Mouse (Mus musculus): ENCODE results near the gene Hid1.

The Hid1 gene

GRCm38 (mm10) chr11:115374695-115375425 is 7.3 kb upstream of the Hid1 start:
- DNase-seq (ENCODE audit: low read depth, low spot score), result peak; percentile 79

DNA sequence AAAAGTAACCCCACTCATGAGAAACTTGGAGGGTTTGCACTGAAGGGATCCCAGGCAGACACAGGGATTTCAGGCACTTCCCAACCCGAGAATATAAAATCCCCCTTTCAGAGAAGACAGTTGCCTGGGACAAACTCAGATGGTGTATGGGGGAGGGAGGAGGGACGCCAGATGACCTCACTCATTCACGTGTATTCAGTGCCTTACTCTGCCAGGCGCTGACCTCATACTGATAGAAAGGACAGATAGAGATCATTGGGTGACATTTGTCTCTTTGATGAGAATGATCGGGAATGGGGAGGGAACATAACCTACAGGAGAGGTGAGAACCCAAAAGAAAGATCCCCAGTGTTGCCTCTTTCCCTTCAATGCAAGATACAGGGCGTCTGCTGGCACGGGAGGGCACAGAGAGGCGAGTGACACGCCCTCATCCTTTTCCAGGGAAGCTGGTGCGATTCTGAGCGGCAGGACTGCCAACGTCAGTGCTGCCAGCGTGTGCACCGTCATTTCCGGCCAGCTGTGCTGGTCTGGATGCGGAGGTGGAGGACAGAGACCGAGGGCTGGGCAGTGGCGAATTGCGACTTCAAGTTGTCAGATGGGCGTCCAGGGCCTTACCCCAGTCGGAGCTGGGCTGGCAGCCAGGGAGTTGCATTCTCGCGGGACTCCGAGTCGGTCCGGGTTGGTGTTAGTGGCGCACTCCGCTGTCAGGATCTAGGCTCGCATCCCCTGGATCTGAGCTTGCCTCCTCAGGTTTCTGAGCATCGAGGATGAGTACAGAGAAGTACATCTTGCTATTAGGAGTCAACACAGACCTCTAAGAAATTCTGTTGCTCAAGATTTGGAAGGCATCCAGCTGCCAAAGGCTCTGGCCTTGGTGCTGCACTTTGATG is 6.5 kb upstream of the Hid1 start:
- peak; percentile 95 for DNase-seq (ENCODE audit: low read depth, low spot score)

GRCm38 (mm10) chr11:115372737-115373136 is 5.2 kb upstream of the Hid1 start:
- DNase-seq (ENCODE audit: low read depth, low spot score), result no peak

DNA sequence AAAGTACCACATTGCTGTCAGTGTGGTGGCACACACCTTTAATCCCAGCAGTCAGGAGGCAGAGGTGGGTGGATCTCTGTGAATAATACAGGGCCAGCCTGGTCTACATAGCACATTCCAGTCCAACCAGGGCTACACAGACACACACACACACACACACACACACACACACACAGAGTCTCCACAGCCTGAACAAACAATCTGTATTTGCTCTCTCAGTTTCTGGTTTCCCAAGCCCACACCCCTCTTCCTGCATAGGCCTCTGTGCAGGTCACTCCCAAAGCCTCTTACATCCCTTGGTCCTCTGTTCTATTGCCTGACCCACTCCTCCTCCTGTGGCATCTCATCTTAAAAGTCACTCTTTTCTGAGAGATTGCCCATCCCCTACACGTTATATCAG is 4.5 kb upstream of the Hid1 start:
- no peak for DNase-seq (ENCODE audit: low read depth, low spot score)

DNA sequence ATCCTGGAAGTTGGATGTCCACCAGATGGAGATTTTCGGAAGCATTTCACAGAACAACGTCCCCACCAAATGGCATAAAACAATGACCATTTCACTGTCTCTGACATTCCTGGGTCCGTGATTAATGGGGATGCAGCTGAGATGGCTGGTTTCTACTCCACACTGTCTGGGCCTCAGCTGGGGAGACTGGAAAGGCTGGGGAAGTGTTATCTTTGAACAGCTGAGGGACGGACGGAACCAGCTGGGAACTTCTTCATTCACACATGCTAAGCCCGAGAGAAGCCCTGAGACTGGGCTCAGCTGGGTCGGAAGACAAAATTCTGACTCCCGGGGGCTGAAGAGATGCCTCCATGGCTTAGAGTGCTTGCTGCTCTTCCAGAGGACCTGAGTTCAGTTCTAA is 3.8 kb upstream of the Hid1 start:
- DNase-seq (ENCODE audit: low read depth, low spot score), result no peak

- DNase-seq (ENCODE audit: low read depth, low spot score), result no peak
Measured at GRCm38 (mm10) chr11:115370368-115370767, 2.8 kb upstream of the Hid1 start.

DNA sequence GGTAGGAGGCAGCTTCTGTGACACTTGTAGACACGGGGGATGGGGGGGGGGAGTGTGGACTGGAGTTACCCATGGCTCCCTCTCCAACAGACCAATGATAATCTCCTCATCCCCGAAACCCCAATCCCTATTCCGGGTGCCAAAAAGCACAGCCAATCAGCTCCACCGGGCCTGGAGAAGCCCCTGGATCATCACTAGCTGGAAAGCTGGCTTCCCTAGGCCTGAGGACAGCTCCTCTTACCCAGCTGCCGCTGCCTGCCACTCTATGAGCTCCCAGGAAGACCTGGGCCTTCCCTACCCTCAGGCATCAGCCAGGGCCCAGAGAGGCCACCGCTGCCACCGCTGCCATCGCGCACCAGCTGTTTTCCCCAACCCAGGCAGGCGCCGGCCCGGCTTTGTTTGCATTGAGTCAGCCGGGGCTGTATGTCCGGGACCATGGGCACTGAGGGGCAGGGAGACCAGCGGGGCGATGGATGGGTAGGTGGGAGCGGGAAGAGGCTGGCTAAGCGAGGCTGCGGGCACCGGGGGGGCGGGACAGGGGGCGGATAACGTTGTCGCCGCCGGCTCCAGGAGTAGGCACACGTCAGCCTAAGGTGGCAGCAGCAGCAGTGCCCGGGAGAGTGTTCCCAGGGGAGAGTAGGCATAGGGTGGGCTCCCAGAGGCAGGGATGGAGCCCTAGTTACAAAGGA is 706 bp downstream of the Hid1 start:
- peak; percentile 95 for DNase-seq (ENCODE audit: low read depth, low spot score)

DNA sequence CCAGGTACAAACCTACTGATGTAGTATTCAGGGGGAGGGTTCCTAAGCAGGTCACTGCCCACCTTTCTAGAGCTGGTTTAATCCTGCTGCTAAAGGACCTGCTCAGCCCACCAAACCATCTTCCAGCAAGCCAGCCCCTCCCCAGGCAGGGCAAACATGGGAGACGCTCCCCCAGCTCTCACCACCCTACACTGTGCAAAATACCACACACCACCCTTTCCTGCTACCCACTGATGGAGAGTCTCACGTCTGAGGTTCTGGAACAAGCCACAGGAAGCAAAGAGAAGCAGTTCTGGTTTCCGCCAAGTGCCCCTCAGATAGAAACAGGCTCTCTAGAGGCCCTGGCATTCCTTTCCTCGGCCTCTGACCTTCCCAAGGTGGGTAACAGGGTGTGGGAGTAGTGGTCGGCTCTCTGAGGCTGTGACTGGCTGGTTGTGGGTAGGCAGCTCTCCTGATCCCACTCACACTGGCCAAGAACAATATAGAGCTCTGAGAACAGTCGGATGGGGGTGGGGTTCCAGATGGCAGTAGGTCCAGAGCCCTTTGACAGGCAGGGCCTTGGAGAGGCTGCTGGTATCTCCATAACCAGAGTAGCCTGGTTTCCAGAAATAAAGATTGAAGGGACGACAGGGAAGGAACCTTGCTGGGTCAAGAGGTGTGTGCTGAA is 1.4 kb downstream of the Hid1 start:
- no peak for DNase-seq (ENCODE audit: low read depth, low spot score)

- no peak for DNase-seq (ENCODE audit: low read depth, low spot score)
Measured at GRCm38 (mm10) chr11:115364136-115364535, 3.4 kb downstream of the Hid1 start.

DNA sequence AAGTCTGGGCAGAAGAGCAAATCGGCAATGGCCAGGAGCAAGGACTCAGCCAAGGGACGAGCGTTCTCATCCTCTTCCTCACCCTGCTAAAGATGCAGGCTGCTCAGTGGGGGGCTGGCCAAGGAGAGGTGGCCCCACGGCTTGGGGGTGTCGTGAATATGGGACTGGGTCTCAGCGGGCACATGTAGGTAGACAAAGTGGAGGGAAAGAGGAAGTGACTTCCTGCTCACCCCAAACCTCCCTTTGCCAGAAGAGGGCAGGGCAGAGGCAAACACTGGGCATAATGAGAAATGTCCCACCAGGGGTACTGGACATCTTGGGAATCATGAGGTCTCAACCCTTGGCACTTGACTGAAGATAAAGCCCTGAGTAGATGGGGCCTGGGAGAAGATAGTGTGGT is 7.8 kb downstream of the Hid1 start:
- DNase-seq (ENCODE audit: low read depth, low spot score), result no peak

DNA sequence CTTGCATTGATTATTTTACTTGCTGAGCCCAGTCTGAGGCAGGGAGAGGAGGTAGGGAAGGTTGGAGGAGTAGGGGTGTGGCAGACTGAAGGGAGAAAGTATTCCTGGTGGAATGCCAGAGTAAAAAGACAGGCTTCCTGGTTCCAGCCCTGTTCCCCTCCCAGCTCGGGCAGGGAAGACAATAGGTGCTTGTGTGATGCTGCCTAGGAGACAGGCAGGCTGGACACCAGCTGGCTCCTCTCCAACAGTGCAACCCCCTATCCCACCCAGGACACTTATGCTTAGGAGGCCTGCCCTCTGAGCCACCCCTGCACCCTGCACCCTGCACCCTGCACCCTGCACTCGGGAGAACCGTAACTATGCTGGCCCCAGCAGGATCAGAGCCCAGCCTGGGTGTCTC is 8.3 kb downstream of the Hid1 start:
- DNase-seq (ENCODE audit: low read depth, low spot score), result peak; percentile 57

DNA sequence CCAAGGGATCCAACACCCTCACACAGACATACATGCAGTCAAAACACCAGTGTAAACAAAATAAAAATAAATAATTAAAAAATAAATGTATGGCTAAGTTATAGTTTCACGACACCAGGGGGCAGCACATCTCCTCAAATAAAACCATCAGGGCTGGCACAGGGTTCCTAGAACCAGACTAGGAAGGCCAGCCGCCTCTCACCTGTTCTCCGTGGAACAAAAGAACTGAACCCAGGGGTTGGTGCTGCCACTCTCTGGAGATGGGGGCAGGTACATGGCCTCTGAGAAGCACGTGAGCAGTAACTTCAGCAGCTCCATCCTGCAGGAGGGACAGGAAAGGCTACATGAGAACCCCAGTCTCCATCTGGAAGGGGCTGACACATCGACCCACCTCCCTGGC is 9.1 kb downstream of the Hid1 start:
- peak; percentile 94 for DNase-seq (ENCODE audit: low read depth, low spot score)

- peak; percentile 86 for DNase-seq (ENCODE audit: low read depth, low spot score)
Measured at GRCm38 (mm10) chr11:115354183-115354582, 13.4 kb downstream of the Hid1 start.

- no peak for DNase-seq (ENCODE audit: low read depth, low spot score)
Measured at GRCm38 (mm10) chr11:115353375-115353774, 14.2 kb downstream of the Hid1 start.

DNA sequence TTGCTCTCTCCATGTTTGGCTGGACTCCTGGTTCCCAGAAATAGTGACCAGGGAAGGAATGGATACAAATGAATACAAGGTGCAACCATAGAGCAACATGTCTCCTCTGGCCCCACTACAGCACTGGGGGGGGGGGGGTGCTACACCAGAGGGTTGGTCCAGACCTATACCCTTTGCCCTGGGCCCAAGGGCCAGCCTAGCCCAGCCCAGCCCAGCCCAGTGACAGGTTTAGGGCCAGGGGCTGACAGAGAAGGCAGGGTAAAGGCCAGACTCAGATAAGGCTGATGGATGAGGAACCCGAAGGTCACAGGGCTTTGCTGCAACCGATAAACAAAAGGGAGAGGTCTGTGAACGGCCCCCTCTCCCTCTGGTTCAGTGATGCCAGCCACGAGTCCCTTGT is 17.6 kb downstream of the Hid1 start:
- DNase-seq (ENCODE audit: low read depth, low spot score), result no peak

GRCm38 (mm10) chr11:115348681-115349248 is 18.8 kb downstream of the Hid1 start:
- no peak for DNase-seq (ENCODE audit: low read depth, low spot score)

- no peak for DNase-seq (ENCODE audit: low read depth, low spot score)
Measured at GRCm38 (mm10) chr11:115345515-115345914, 22.0 kb downstream of the Hid1 start.

- DNase-seq (ENCODE audit: low read depth, low spot score), result peak; percentile 39
Measured at GRCm38 (mm10) chr11:115344967-115345366, 22.6 kb downstream of the Hid1 start.

DNA sequence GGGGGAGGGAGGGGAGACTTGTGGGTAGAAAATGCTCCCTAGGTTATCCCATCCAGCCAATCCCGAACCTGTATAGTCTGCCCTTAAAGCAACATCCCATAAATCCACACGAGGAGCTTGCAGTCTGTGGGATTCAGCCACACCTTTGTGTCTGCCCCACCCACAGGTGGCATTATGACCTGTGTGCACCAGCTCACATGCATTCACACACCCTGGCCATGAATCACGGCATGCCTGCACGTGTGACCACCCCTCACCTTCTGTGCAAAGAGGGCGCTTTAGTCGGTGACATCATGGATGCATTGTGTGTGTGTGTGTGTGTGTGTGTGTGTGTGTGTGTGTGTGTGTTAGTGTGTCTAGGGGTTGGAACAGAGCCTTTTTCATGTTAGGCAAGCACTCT is 25.7 kb downstream of the Hid1 start:
- DNase-seq (ENCODE audit: low read depth, low spot score), result no peak

- peak; percentile 34 for DNase-seq (ENCODE audit: low read depth, low spot score)
Measured at GRCm38 (mm10) chr11:115341246-115341645, 26.3 kb downstream of the Hid1 start.

GRCm38 (mm10) chr11:115337826-115338225 is 29.7 kb downstream of the Hid1 start:
- DNase-seq (ENCODE audit: low read depth, low spot score), result no peak
